Mouse (Mus musculus) G1E (cell line): Measurements from ENCODE around the gene 4930412O13Rik.

Experiments used
- CTCF ChIP-seq: IDR thresholded peaks from 2 replicates; pipeline ENCODE4 v1.5.1; 2012; ENCODE audit warnings: low read depth, low read length, inconsistent platforms, mixed read lengths
- GATA2 ChIP-seq: IDR thresholded peaks from 2 replicates; pipeline ENCODE4 v1.6.1; 2012; ENCODE audit warnings: low read depth, low read length, inconsistent platforms, borderline replicate concordance

DNA sequence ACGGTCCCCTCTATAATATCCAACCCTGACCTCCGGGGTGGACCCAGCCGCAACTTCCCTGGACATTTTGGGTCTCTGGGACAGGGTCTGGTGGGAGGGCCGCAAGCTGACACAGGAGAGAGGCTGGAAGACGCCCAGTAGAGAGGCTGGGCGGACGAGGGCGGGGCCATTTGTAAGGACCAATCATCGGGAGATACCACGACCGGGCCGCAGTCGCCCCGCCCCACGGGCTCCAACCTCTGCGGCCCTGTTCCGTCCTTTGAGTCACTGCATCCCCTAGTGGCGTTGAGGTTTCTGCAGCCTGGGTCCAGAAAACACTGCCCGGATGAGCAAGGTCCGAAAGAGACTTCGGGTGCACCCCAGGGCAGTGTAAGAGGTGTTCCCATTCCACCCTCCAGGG is 1.6 kb upstream of the 4930412O13Rik start:
- peak; percentile 49 for TF ChIP-seq CTCF
- no peak for TF ChIP-seq GATA2
